Mouse (Mus musculus) left cerebral cortex, adult 2 months (tissue): ENCODE measurements at regions not wholly inside any gene's neighbourhood (a gene's known extent, or its start where the extent isn't known, plus 50 kb on each side); places are given as distances from the start of the nearest gene placed in this dataset.

ENCODE experiments used
- DNase-seq, 2 experiments: peaks; one replicate each; pipeline ENCODE4 v3.0.0; 2021 to 2022; ENCODE audit warnings: low spot score in 2 of 2, mixed read lengths in 1 of 2; ENCODE audit errors: extremely low spot score in 1 of 2
- H3K27ac ChIP-seq: fragments of 200-600 bp; 2 replicates; pipeline ENCODE4 v1.8.1; 2022
- H3K4me3 ChIP-seq: fragments of 200-600 bp; 2 replicates; pipeline ENCODE4 v1.8.1; 2022
- CTCF ChIP-seq: fragments of 200-600 bp; IDR thresholded peaks from 2 replicates; pipeline ENCODE4 v1.8.1; 2022; ENCODE audit warnings: antibody characterized with exemption, mild to moderate bottlenecking, moderate library complexity
- intact Hi-C: fragments of 180-260 bp; cut with DNase I; formaldehyde crosslinking; loops from one replicate; pipeline ENCODE4 v1.15.1; 2025

- Histone ChIP-seq H3K27ac (no peak overlapping the region), H3K4me3 (no peak overlapping the region)
- DNase-seq, result no peak
- TF ChIP-seq CTCF, result no peak
- intact Hi-C loops, result no loop called here
Measured at GRCm38 (mm10) chr6:47354515-47354914, 98.7 kb upstream of the Cul1 start.

- Histone ChIP-seq H3K27ac (no peak overlapping the region), H3K4me3 (no peak overlapping the region)
- no peak for TF ChIP-seq CTCF
- no peak for DNase-seq
- intact Hi-C loops, result loop anchor here (5.0 kb wide), 1 partner anchor 33 kb away; no protein-coding TSS in a partner anchor
Measured at GRCm38 (mm10) chr6:47355500-47355899, 97.7 kb upstream of the Cul1 start.

GRCm38 (mm10) chr6:47356500-47356899, 96.7 kb upstream of the Cul1 start:
- Histone ChIP-seq H3K27ac (no peak overlapping the region), H3K4me3 (no peak overlapping the region)
- no peak for DNase-seq
- intact Hi-C loops, result loop anchor here (5.0 kb wide), 1 partner anchor 34 kb away; no protein-coding TSS in a partner anchor
- TF ChIP-seq CTCF, result no peak

- intact Hi-C loops, result loop anchor here (5.0 kb wide), 1 partner anchor 36 kb away; no protein-coding TSS in a partner anchor
- Histone ChIP-seq H3K27ac (no peak overlapping the region), H3K4me3 (no peak overlapping the region)
- peak; percentile 19 to 41 for DNase-seq
- peak; percentile 73 for TF ChIP-seq CTCF
Measured at GRCm38 (mm10) chr6:47358686-47359085, 94.5 kb upstream of the Cul1 start.

- H3K27ac ChIP-seq, result no peak overlapping the region
- intact Hi-C loops, result no loop called here
- no peak for TF ChIP-seq CTCF
- DNase-seq, result no peak
- no peak overlapping the region for H3K4me3 ChIP-seq
Measured at GRCm38 (mm10) chr6:47364002-47364401, 89.2 kb upstream of the Cul1 start.

GRCm38 (mm10) chr6:47364556-47364955, 88.6 kb upstream of the Cul1 start:
- DNase-seq, result no peak
- no peak for TF ChIP-seq CTCF
- no peak overlapping the region for H3K27ac ChIP-seq
- H3K4me3 ChIP-seq, result no peak overlapping the region
- intact Hi-C loops, result no loop called here

GRCm38 (mm10) chr6:47365651-47366645, 87.2 kb upstream of the Cul1 start:
- no peak overlapping the region for H3K27ac ChIP-seq
- intact Hi-C loops, result no loop called here
- H3K4me3 ChIP-seq, result no peak overlapping the region
- DNase-seq, result no peak
- no peak for TF ChIP-seq CTCF

- H3K27ac ChIP-seq, result no peak overlapping the region
- no peak for TF ChIP-seq CTCF
- DNase-seq, result no peak
- intact Hi-C loops, result no loop called here
- no peak overlapping the region for H3K4me3 ChIP-seq
Measured at GRCm38 (mm10) chr6:47367461-47367860, 85.7 kb upstream of the Cul1 start.

- intact Hi-C loops, result no loop called here
- no peak for TF ChIP-seq CTCF
- no peak for DNase-seq
- no peak overlapping the region for H3K27ac ChIP-seq
- H3K4me3 ChIP-seq, result no peak overlapping the region
Measured at GRCm38 (mm10) chr6:47375705-47376104, 77.5 kb upstream of the Cul1 start.

- intact Hi-C loops, result no loop called here
- DNase-seq, result no peak
- no peak for TF ChIP-seq CTCF
- no peak overlapping the region for H3K4me3 ChIP-seq
- H3K27ac ChIP-seq, result no peak overlapping the region
Measured at GRCm38 (mm10) chr6:47381451-47381850, 71.7 kb upstream of the Cul1 start.

- no peak overlapping the region for H3K4me3 ChIP-seq
- DNase-seq, result no peak
- intact Hi-C loops, result no loop called here
- H3K27ac ChIP-seq, result no peak overlapping the region
- TF ChIP-seq CTCF, result no peak
Measured at GRCm38 (mm10) chr6:47386550-47386949, 66.6 kb upstream of the Cul1 start.

GRCm38 (mm10) chr6:47389908-47390307, 63.3 kb upstream of the Cul1 start:
- Histone ChIP-seq H3K4me3 (no peak overlapping the region), H3K27ac (peak overlapping the region; percentile 24)
- no peak for DNase-seq
- intact Hi-C loops, result loop anchor here (5.0 kb wide), 1 partner anchor 73 kb away; no protein-coding TSS in a partner anchor
- TF ChIP-seq CTCF, result no peak
